Mouse (Mus musculus) bone marrow macrophage, adult 2 months (primary cell): ENCODE data around the gene Plaur.

Experiments
- CTCF ChIP-seq: IDR thresholded peaks from 2 replicates; pipeline ENCODE4 v1.5.1; 2012; ENCODE audit warnings: low read depth, mild to moderate bottlenecking, low read length, moderate library complexity
- POLR2A ChIP-seq: IDR thresholded peaks from 2 replicates; pipeline ENCODE4 v1.6.1; 2012; ENCODE audit warnings: mild to moderate bottlenecking, low read depth, low read length, borderline replicate concordance

- TF ChIP-seq POLR2A (no peak), CTCF (no peak)
Observed at GRCm38 (mm10) chr7:24504868-24505267, 42.6 kb downstream of the Plaur start.
